Mouse (Mus musculus) inflammation-experienced regulatory T-cells, adult 16 weeks (primary cell): ENCODE data around the gene Olfr1. TPM values are rescaled to one million over a fixed set of nuclear protein-coding genes. Genes with fewer than 3 reads are reported as not detected.

Source experiments
- polyA plus RNA-seq: library from polyadenylated mRNA; unstranded; fragments of 100-300 nt; shearing (Covaris generic); gene quantifications from one replicate; pipeline ENCODE4 v1.2.1, GENCODE M21; 2017

The Olfr1 gene
- not detected for polyA plus RNA-seq

DNA sequence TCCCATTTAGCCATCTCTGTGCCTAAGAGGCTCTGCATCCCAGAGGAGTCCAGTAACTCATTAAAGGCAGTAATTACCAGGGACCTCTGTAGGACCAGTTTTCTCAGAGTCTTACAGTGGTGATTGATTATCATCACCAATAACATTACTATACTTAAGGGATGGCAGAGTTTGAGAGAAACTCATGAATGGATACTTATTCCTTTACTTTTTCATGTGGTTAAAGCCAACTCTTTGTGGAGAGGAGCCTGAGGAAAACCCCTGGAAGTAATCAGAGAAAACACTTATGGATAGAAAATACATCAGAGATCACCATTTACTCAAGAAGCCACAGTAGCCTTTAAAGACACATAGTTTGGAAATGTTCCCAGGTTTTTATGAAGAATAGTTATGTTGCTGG, at the start of gene Olfr1:
Gene Olfr1, minus strand, starts transcription at position 101 of the 400 bp plus-strand sequence.

DNA sequence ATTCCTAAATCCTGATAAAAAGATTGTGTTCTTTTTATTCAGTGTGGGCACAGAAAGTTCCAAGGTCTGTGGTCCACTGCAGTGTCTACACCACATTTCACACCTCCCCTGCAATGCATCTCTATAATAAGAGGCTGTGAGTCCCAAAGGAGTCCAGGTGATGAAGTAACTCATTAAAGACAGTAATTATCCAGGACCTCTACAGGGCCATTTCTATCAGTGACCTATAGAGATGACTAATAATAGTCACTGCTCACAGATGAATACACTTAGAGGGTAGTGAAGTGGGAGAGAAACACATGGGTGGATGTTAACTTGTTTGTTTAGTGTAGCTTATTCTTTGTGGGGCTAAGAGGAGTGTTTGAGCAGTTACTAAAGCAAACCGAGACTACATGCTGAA, 29.0 kb upstream of the Olfr1 start, which contains the start of gene Olfr378:
Gene Olfr378, minus strand, starts transcription at position 101 of the 400 bp plus-strand sequence.

GRCm38 (mm10) chr11:73370946-73371345, 28.5 kb downstream of the Olfr1 start, which contains the start of gene Olfr376:
Gene Olfr376, plus strand, starts transcription at chr11:73371246.

DNA sequence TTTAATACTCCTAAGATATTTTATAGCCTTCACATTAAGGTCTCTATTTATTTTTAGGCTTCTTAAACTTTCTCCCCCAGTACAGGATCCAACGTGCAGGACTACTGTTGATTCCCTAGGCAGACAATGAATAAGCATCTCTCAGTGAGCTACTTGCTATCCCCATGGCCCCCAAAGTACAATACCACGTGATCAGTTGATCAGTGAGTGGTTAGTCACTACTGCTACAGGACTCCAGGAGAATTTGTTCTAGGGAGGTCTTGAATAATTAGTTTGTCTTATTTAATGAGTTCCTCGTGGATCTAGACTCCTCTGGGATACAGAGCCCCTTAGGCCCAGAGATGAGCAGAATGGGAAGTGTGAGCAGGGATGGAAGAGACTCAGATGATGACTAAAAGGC, 48.9 kb downstream of the Olfr1 start, which contains the start of gene Olfr20:
Gene Olfr20, plus strand, starts transcription at position 301 of the 400 bp plus-strand sequence.

Other genes with a start within 250 kb of the Olfr1 start
- gene P2rx5, start 239.2 kb downstream of the Olfr1 start, polyA plus RNA-seq = 0.16 TPM
- gene Emc6, start 222.6 kb downstream of the Olfr1 start, polyA plus RNA-seq = 55.7 TPM
- gene Tax1bp3, start 222.5 kb downstream of the Olfr1 start, polyA plus RNA-seq = 35.5 TPM
- gene Ctns, start 200.6 kb downstream of the Olfr1 start, polyA plus RNA-seq = 16.1 TPM
- gene Shpk, start 200.2 kb downstream of the Olfr1 start, polyA plus RNA-seq = 10.6 TPM
- gene Trpv1, start 165.3 kb downstream of the Olfr1 start, polyA plus RNA-seq = not detected
- gene Trpv3, start 132.2 kb downstream of the Olfr1 start, polyA plus RNA-seq = not detected
- not detected for gene Aspa, start 70.0 kb downstream of the Olfr1 start, polyA plus RNA-seq
- gene Gm49340, start 69.9 kb downstream of the Olfr1 start, polyA plus RNA-seq = not detected
- gene Spata22, start 69.9 kb downstream of the Olfr1 start, polyA plus RNA-seq = not detected
- gene Olfr20, start 48.8 kb downstream of the Olfr1 start, polyA plus RNA-seq = not detected
- gene Olfr376, start 28.4 kb downstream of the Olfr1 start, polyA plus RNA-seq = not detected
- not detected for gene Olfr378, start 28.9 kb upstream of the Olfr1 start, polyA plus RNA-seq
- not detected for gene Olfr380, start 57.9 kb upstream of the Olfr1 start, polyA plus RNA-seq
- not detected for gene Olfr381, start 92.0 kb upstream of the Olfr1 start, polyA plus RNA-seq
- not detected for gene Olfr382, start 117.6 kb upstream of the Olfr1 start, polyA plus RNA-seq
- gene Olfr385, start 193.4 kb upstream of the Olfr1 start, polyA plus RNA-seq = not detected
- not detected for gene Olfr384, start 199.0 kb upstream of the Olfr1 start, polyA plus RNA-seq